Mouse (Mus musculus): ENCODE results near the gene Gm9887.

GRCm38 (mm10) chr12:69393076-69393475, 20.8 kb upstream of the Gm9887 start:
- TF ChIP-seq POLR2A (IDR thresholded peaks at IDR 0.05; ENCODE audit: low read depth, low read length) (no peak), CTCF (IDR thresholded peaks at IDR 0.05; ENCODE audit: extremely low read depth, insufficient read length, insufficient replicate concordance, low read depth, low read length) (no peak)

All from small intestine, adult 2 months (tissue).